Mouse (Mus musculus) hindbrain, embryonic 16.5 days (tissue): ENCODE results near the gene Iars2. TPM values are rescaled to one million over a fixed set of nuclear protein-coding genes. Genes with fewer than 3 reads are reported as not detected.
A peak's percentile ranks its signal among the peaks of the same experiment; 100 is the strongest.

ENCODE experiments used
- ATAC-seq: fragments of 200-750 bp; cut with Nextera tagmentation; 2 replicates; pipeline ENCODE4 v1.8.0; 2017; ENCODE audit warnings: moderate TSS enrichment, moderate library complexity
- H3K27ac ChIP-seq: fragments of 300-500 bp; sonication (generic); 2 replicates; pipeline ENCODE4 v1.5.1; 2014; ENCODE audit warnings: low read depth, mild to moderate bottlenecking, control low read depth, low read length, moderate library complexity
- H3K27me3 ChIP-seq: fragments of 300-500 bp; sonication (generic); replicated peaks from 2 replicates; pipeline ENCODE4 v1.6.1; 2014; ENCODE audit warnings: low read length; ENCODE audit not compliant: control insufficient read depth, insufficient read depth
- H3K36me3 ChIP-seq: fragments of 300-500 bp; sonication (generic); 2 replicates; pipeline ENCODE4 v1.6.1; 2014; ENCODE audit warnings: mild to moderate bottlenecking, low read length, moderate library complexity, mixed read lengths; ENCODE audit not compliant: control insufficient read depth, insufficient read depth
- H3K4me1 ChIP-seq: fragments of 300-500 bp; sonication (generic); 2 replicates; pipeline ENCODE4 v1.6.1; 2014; ENCODE audit warnings: low read depth, low read length; ENCODE audit not compliant: control insufficient read depth, insufficient read depth
- H3K4me2 ChIP-seq: fragments of 300-500 bp; sonication (generic); 2 replicates; pipeline ENCODE4 v1.6.1; 2014; ENCODE audit warnings: mild to moderate bottlenecking, low read length, control low read depth, moderate library complexity
- H3K4me3 ChIP-seq: fragments of 300-500 bp; sonication (generic); 2 replicates; pipeline ENCODE4 v1.5.1; 2014; ENCODE audit warnings: mild to moderate bottlenecking, low read length, control low read depth, moderate library complexity
- H3K9ac ChIP-seq: fragments of 300-500 bp; sonication (generic); 2 replicates; pipeline ENCODE4 v1.6.1; 2014; ENCODE audit warnings: low read depth, mild to moderate bottlenecking, control low read depth, low read length, moderate library complexity
- H3K9me3 ChIP-seq: fragments of 300-500 bp; sonication (generic); 2 replicates; pipeline ENCODE4 v1.6.1; 2014; ENCODE audit warnings: mild to moderate bottlenecking, low read length, moderate library complexity; ENCODE audit not compliant: control insufficient read depth
- WGBS: fragments of 180-500 bp; shearing (Covaris S2); extraction: QIAGEN DNeasy Blood & Tissue Kit; methylation state at CpG from one replicate; pipeline ENCODE4 v1.1.7; 2014; 5-methylcytosine and 5-hydroxymethylcytosine counted together
- polyA plus RNA-seq: library from polyadenylated mRNA; unstranded; fragments of >200 nt; fragmentation: Nextera tagmentation; extraction: Ambion mirVana; gene quantifications from 2 replicates; pipeline ENCODE4 v1.2.1, GENCODE M21; 2015

The Iars2 gene
- polyA plus RNA-seq, result 18.6 and 19.6 TPM in 2 replicates

- peak within 1 kb of the TSS; percentile 78 for H3K27ac ChIP-seq
- H3K4me1 ChIP-seq, result peaks cover 26% of the 10 kb centered on the region
- ATAC-seq, result peak; percentile 90
- no peaks in the 10 kb centered on the region for H3K9me3 ChIP-seq
- WGBS, result under 1% methylated on average over 73 of the region's 76 CpGs
- peaks cover 9% of the 10 kb centered on the region; the same call in 1 of the 2 replicates for H3K36me3 ChIP-seq
- H3K4me2 ChIP-seq, result peak within 1 kb of the TSS; percentile 93
- peak within 1 kb of the TSS; percentile 95 for H3K4me3 ChIP-seq
- peak within 1 kb of the TSS; percentile 77 for H3K9ac ChIP-seq
- H3K27me3 ChIP-seq, result no peaks in the 10 kb centered on the region
These were observed at the start of gene Iars2 for GRCm38 (mm10) chr1:185328721-185329610. TSS of gene Iars2 (minus strand) at chr1:185329396.

GRCm38 (mm10) chr1:185377429-185377828, 48.2 kb upstream of the Iars2 start:
- H3K9me3 ChIP-seq, result no peaks in the 10 kb centered on the region
- WGBS, result 96% methylated on average over 2 of the region's 2 CpGs
- H3K27me3 ChIP-seq, result no peaks in the 10 kb centered on the region
- H3K9ac ChIP-seq, result no peak overlapping the region
- H3K4me2 ChIP-seq, result no peak overlapping the region
- ATAC-seq, result no peak
- H3K4me1 ChIP-seq, result no peaks in the 10 kb centered on the region
- no peak overlapping the region for H3K4me3 ChIP-seq
- peaks cover 49% of the 10 kb centered on the region for H3K36me3 ChIP-seq
- no peak overlapping the region for H3K27ac ChIP-seq

GRCm38 (mm10) chr1:185376390-185376789, 47.2 kb upstream of the Iars2 start:
- Histone ChIP-seq H3K4me1 (no peaks in the 10 kb centered on the region), H3K9me3 (no peaks in the 10 kb centered on the region), H3K27me3 (no peaks in the 10 kb centered on the region), H3K4me2 (no peak overlapping the region), H3K4me3 (no peak overlapping the region), H3K27ac (no peak overlapping the region), H3K9ac (no peak overlapping the region), H3K36me3 (peaks cover 46% of the 10 kb centered on the region)
- no peak for ATAC-seq

GRCm38 (mm10) chr1:185369979-185370378, 40.8 kb upstream of the Iars2 start:
- WGBS, result 93% methylated on average over 6 of the region's 6 CpGs

GRCm38 (mm10) chr1:185367383-185367782, 38.2 kb upstream of the Iars2 start:
- H3K27ac ChIP-seq, result no peak overlapping the region
- no peak overlapping the region for H3K4me3 ChIP-seq
- peaks cover 11% of the 10 kb centered on the region for H3K36me3 ChIP-seq
- peaks cover 16% of the 10 kb centered on the region for H3K4me1 ChIP-seq
- H3K4me2 ChIP-seq, result no peak overlapping the region
- no peak for ATAC-seq
- H3K27me3 ChIP-seq, result no peaks in the 10 kb centered on the region
- WGBS, result 90% methylated on average over 6 of the region's 6 CpGs
- no peaks in the 10 kb centered on the region for H3K9me3 ChIP-seq
- no peak overlapping the region for H3K9ac ChIP-seq

More at GRCm38 (mm10) chr1:185369979-185370378, 40.8 kb upstream of the Iars2 start:
- Histone ChIP-seq H3K4me1 (peaks cover 6% of the 10 kb centered on the region), H3K27ac (no peak overlapping the region), H3K36me3 (peaks cover 25% of the 10 kb centered on the region), H3K9ac (no peak overlapping the region), H3K27me3 (no peaks in the 10 kb centered on the region), H3K4me2 (no peak overlapping the region), H3K9me3 (no peaks in the 10 kb centered on the region), H3K4me3 (no peak overlapping the region)
- no peak for ATAC-seq

- no peak for ATAC-seq
- Histone ChIP-seq H3K4me1 (peaks cover 21% of the 10 kb centered on the region), H3K9ac (peak overlapping the region; percentile 90), H3K27me3 (no peaks in the 10 kb centered on the region), H3K4me2 (peak overlapping the region; percentile 81), H3K4me3 (peak overlapping the region; percentile 99), H3K36me3 (0 out of 2 replicates have a peak, but pooled peaks cover 3% of the 10 kb centered on the region), H3K9me3 (no peaks in the 10 kb centered on the region), H3K27ac (no peak overlapping the region)
- WGBS, result 52% methylated on average over 6 of the region's 6 CpGs
These were observed 35.0 kb upstream of the Iars2 start for GRCm38 (mm10) chr1:185364183-185364540.

- ATAC-seq, result peak; percentile 31
- Histone ChIP-seq H3K27ac (peak overlapping the region; percentile 93), H3K9ac (peak overlapping the region; percentile 90), H3K4me2 (peak overlapping the region; percentile 81), H3K27me3 (no peaks in the 10 kb centered on the region), H3K9me3 (no peaks in the 10 kb centered on the region), H3K4me1 (peaks cover 21% of the 10 kb centered on the region), H3K36me3 (no peaks in the 10 kb centered on the region; the same call in 1 of the 2 replicates), H3K4me3 (peak overlapping the region; percentile 99)
- 5% methylated on average over 22 of the region's 22 CpGs for WGBS
These were observed 34.5 kb upstream of the Iars2 start for GRCm38 (mm10) chr1:185363526-185364182.

GRCm38 (mm10) chr1:185362677-185363520, 33.7 kb upstream of the Iars2 start, which contains the start of gene Eprs:
TSS of gene Eprs (plus strand) at chr1:185363044.
- ATAC-seq, result peak; percentile 98

More at GRCm38 (mm10) chr1:185362677-185363520, 33.7 kb upstream of the Iars2 start, which contains the start of gene Eprs:
- Histone ChIP-seq H3K4me2 (peak within 1 kb of the TSS; percentile 87), H3K27me3 (no peaks in the 10 kb centered on the region), H3K9ac (peak within 1 kb of the TSS; percentile 90), H3K4me1 (peaks cover 21% of the 10 kb centered on the region), H3K9me3 (no peaks in the 10 kb centered on the region), H3K27ac (peak within 1 kb of the TSS; percentile 93), H3K4me3 (peak within 1 kb of the TSS; percentile 99), H3K36me3 (peaks cover 6% of the 10 kb centered on the region)
- under 1% methylated on average over 89 of the region's 92 CpGs for WGBS
